Mouse (Mus musculus) liver, adult 2 months (tissue): ENCODE data around the gene Gldc.
"Not testable (repeated sequence)": the region's sequence is repeated elsewhere in the genome, so short reads cannot be mapped to it uniquely, and the experiment has no call there.

ENCODE experiments used
- CTCF ChIP-seq: fragments of 200-500 bp; IDR thresholded peaks from 2 replicates; pipeline ENCODE4 v1.5.1; 2011; ENCODE audit warnings: low read depth, low read length, control low read depth
- POLR2A ChIP-seq: fragments of 200-500 bp; IDR thresholded peaks from 2 replicates; pipeline ENCODE4 v1.6.1; 2011; ENCODE audit warnings: low read length, control low read depth; ENCODE audit not compliant: insufficient read depth; ENCODE audit errors: extremely low read depth

DNA sequence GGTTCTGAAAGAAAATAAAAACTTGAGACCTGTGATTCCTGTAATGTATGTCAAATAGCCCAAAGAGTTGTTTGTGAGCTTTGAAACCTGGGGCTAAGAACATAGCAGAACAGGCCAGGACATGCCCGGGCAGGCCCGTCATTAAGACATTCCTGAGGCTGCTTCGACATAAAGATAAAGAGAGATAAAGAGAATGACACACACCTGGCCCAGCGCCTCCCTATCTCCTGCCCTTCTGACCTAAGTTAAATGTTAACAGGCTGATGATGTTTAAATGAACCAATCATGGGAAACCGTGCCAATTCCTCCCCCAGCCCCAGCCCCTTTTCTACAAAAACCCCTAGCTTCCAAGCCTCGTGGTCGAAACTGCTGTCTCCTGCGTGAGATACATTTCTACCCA lies 47.4 kb upstream of the Gldc start:
- not testable (repeated sequence) for TF ChIP-seq CTCF, POLR2A
